Mouse (Mus musculus) MEL (cell line): ENCODE results near the gene Clrn1.

Experiments used
- CTCF ChIP-seq, 3 experiments: IDR thresholded peaks in 2 of 3; conservative IDR thresholded peaks in 1 of 3; 2 replicates each; pipeline ENCODE4 v1.5.1; 2011 to 2012; ENCODE audit warnings: low read length in 3 of 3, low read depth in 2 of 3, mild to moderate bottlenecking in 2 of 3, improper control_type of control experiment in 1 of 3, inconsistent platforms in 1 of 3, mixed read lengths in 1 of 3, moderate library complexity in 1 of 3; ENCODE audit not compliant: control insufficient read depth in 1 of 3, insufficient read depth in 1 of 3, poor library complexity in 1 of 3, severe bottlenecking in 1 of 3
- EP300 ChIP-seq, 2 experiments: IDR thresholded peaks; 2 replicates each; pipeline ENCODE4 v1.6.1; 2011; ENCODE audit warnings: improper control_type of control experiment in 2 of 2, low read length in 2 of 2, low read depth in 1 of 2, mild to moderate bottlenecking in 1 of 2
- GATA1 ChIP-seq: IDR thresholded peaks from 2 replicates; pipeline ENCODE4 v1.6.1; 2011; ENCODE audit warnings: low read depth, low read length, improper control_type of control experiment
- MAX ChIP-seq: IDR thresholded peaks from 2 replicates; pipeline ENCODE4 v1.6.1; 2011; ENCODE audit warnings: low read length, improper control_type of control experiment
- NELFE ChIP-seq: IDR thresholded peaks from 2 replicates; pipeline ENCODE4 v1.6.1; 2011; ENCODE audit warnings: low read depth, low read length, improper control_type of control experiment
- POLR2A ChIP-seq, 2 experiments: IDR thresholded peaks; 2 replicates each; pipeline ENCODE4 v1.6.1; 2011 to 2012; ENCODE audit warnings: low read length in 2 of 2, mild to moderate bottlenecking in 2 of 2, control low read depth in 1 of 2, improper control_type of control experiment in 1 of 2, low read depth in 1 of 2, moderate library complexity in 1 of 2; ENCODE audit not compliant: control insufficient read depth in 1 of 2, insufficient read depth in 1 of 2, poor library complexity in 1 of 2
- SIN3A ChIP-seq: IDR thresholded peaks from 2 replicates; pipeline ENCODE4 v1.6.1; 2012; ENCODE audit warnings: low read length, improper control_type of control experiment, inconsistent platforms
- TAL1 ChIP-seq: IDR thresholded peaks from 2 replicates; pipeline ENCODE4 v1.6.1; 2012; ENCODE audit warnings: mild to moderate bottlenecking, inconsistent platforms, low read length, moderate library complexity, mixed read lengths
- TCF12 ChIP-seq: IDR thresholded peaks from 2 replicates; pipeline ENCODE4 v1.6.1; 2014; ENCODE audit warnings: low read depth, mild to moderate bottlenecking, inconsistent platforms, low read length, improper control_type of control experiment, moderate library complexity
- USF1 ChIP-seq: IDR thresholded peaks from 2 replicates; pipeline ENCODE4 v1.6.1; 2014; ENCODE audit warnings: low read depth, mild to moderate bottlenecking, inconsistent platforms, low read length, improper control_type of control experiment, moderate library complexity
- USF2 ChIP-seq, 2 experiments: IDR thresholded peaks; 2 replicates each; pipeline ENCODE4 v1.6.1; 2011 to 2012; ENCODE audit warnings: improper control_type of control experiment in 2 of 2, low read length in 2 of 2, borderline replicate concordance in 1 of 2, inconsistent platforms in 1 of 2, low read depth in 1 of 2, mild to moderate bottlenecking in 1 of 2; ENCODE audit not compliant: insufficient read depth in 1 of 2
- ZC3H11A ChIP-seq: IDR thresholded peaks from 2 replicates; pipeline ENCODE4 v1.6.1; 2012; ENCODE audit warnings: low read depth, mild to moderate bottlenecking, inconsistent platforms, low read length, improper control_type of control experiment
- ZNF384 ChIP-seq: IDR thresholded peaks from 2 replicates; pipeline ENCODE4 v1.6.1; 2012; ENCODE audit warnings: low read depth, mild to moderate bottlenecking, inconsistent platforms, low read length, improper control_type of control experiment

DNA sequence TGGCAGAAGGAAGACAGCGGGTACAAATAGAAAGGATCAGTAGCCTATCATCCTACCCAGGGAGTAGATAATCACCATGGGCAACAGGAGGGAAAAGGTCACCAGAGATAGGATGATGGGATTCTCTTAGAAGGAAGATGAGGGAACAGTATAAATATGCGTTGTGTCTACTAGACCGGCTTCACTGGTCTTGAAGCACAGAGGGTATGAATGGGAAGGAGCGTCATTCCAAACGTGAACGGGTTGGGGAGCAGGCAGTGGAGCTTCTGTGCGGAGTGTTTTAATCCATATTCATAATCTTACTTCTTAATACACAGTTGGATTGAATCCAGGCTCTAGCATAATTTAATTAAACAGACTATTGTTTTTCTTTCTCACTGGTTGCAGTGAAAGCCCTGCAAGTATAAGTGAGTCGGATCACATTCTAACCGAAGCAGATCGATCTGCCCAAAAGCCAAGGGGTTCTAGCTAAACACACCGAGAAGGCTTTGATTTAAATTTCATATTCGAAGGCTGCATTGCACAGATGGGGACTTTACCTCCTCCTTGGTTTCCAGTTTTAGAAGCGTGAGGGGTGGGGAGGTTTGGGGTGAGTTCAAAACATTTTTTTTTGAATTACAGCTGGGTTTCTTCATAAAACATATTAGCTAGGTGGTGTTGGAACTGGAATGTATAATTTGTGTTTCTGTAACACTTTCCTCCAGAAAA, 17.1 kb upstream of the Clrn1 start:
- TF ChIP-seq TAL1: no peak
- no peak for TF ChIP-seq CTCF (IDR thresholded peaks at IDR 0.05 in 2 of 3, conservative IDR thresholded peaks at IDR 0.05 in 1 of 3; ENCODE audit: control insufficient read depth in 1 of 3, insufficient read depth in 1 of 3, low read depth in 2 of 3, low read length in 3 of 3, poor library complexity in 1 of 3, severe bottlenecking in 1 of 3)
- TF ChIP-seq POLR2A (IDR thresholded peaks at IDR 0.05; ENCODE audit: control insufficient read depth in 1 of 2, insufficient read depth in 1 of 2, low read depth in 1 of 2, low read length in 2 of 2, poor library complexity in 1 of 2): no peak
- TF ChIP-seq TCF12: no peak
- TF ChIP-seq SIN3A: no peak
- TF ChIP-seq USF2 (IDR thresholded peaks at IDR 0.05; ENCODE audit: borderline replicate concordance in 1 of 2, insufficient read depth in 1 of 2, low read depth in 1 of 2, low read length in 2 of 2): no peak
- TF ChIP-seq USF1: no peak
- no peak for TF ChIP-seq GATA1
- no peak for TF ChIP-seq ZC3H11A
- no peak for TF ChIP-seq ZNF384
- no peak for TF ChIP-seq NELFE
- no peak for TF ChIP-seq MAX
- TF ChIP-seq EP300 (IDR thresholded peaks at IDR 0.05; ENCODE audit: low read depth in 1 of 2, low read length in 2 of 2): no peak
